Mouse (Mus musculus): ENCODE measurements around the gene Tmprss13.

DNA sequence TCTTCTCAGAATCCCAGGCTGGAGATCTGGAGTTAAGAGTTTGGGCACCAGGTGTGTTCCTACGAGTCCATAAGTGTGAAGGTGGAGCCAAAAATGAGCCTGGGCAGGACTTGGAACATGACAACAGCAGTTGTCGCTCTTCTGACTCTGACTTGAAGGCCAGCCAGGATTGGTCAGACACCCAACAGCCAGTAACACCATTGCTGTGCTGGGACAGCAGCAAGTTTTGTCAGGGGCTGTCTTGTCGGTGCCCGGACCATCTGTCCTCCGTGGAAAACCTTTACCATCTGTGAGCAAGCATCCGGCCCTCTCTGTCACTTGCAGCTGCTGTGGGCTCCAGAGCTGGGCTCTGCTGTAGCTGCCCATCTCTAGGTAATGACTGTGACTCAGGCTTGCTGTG lies 27.4 kb downstream of the Tmprss13 start:
- no peak for TF ChIP-seq POLR2A (IDR thresholded peaks at IDR 0.05; ENCODE audit: insufficient read depth, low read length)
- TF ChIP-seq CTCF (IDR thresholded peaks at IDR 0.05; ENCODE audit: low read depth, low read length), result no peak
- TF ChIP-seq EP300 (IDR thresholded peaks at IDR 0.05; ENCODE audit: insufficient read depth, low read depth, low read length), result no peak
